Mouse (Mus musculus) embryo, embryonic 11 days (tissue): ENCODE measurements at regions not wholly inside any gene's neighbourhood (a gene's known extent, or its start where the extent isn't known, plus 50 kb on each side); places are given as distances from the start of the nearest gene placed in this dataset.

Experiments used
- DNase-seq: peaks from one replicate; pipeline ENCODE4 v3.0.0-alpha.2; 2015

DNA sequence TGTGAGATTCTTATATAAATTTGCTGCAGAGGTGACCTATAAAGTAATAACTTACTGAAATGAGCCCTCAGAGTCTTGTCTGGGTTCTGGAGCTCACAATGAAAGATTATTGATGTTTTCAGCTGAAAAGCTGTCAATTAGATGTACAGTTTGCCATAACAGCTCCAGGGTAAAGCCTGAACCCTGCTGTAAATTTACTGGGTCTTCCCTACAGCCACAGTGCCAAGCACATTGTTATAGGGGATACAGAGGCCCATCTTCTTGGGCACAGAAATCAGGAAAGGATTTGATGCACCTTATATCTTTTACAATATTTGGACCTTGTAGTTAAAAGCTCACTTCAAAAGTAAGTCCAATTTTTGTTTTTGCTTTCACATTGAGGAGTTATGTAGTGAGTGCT is 628.0 kb downstream of the Cdh9 start:
- no peak for DNase-seq

- peak; percentile 11 for DNase-seq
Measured at GRCm38 (mm10) chr15:17357083-17357774, 628.7 kb downstream of the Cdh9 start.

DNA sequence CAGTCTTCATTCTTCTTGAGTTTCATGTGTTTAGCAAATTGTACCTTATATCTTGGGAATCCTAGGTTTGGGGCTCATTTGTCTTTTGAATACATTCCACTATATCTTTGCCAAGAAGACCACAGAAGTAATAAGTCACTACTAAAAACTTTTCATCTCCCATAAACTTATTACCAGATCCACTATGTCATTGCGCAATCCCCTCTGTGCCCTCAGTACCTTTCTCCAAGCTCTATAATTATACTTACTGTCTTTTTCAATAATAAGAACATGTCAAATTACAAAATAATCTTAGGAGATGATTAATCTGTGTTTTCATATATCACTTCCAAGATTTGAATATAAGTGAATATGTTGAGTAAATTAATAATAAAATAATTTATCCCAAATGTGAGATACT is 676.1 kb downstream of the Cdh9 start:
- DNase-seq: no peak

- no peak for DNase-seq
Measured at GRCm38 (mm10) chr15:17427747-17428146, 699.2 kb downstream of the Cdh9 start.

DNA sequence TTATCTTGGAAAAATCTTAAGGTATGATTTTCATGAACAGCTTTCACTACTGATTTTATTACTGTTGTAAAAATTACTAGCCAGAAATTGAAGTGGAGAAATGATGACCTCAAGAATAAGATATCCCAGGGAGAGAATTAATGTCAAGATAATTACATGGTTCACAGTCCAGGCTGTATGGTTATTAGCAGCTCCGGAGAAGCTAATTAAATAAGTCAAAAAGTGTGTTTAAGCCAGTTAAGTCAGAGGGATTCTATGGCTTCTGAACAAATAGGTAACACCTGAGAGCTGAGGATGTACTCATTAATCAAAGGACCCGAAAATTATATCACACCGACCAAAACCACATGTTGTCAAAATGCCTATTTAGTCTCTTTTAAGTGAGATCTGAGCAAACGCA is 703.3 kb downstream of the Cdh9 start:
- DNase-seq: no peak

GRCm38 (mm10) chr15:17435862-17436261 is 707.3 kb downstream of the Cdh9 start:
- no peak for DNase-seq

DNA sequence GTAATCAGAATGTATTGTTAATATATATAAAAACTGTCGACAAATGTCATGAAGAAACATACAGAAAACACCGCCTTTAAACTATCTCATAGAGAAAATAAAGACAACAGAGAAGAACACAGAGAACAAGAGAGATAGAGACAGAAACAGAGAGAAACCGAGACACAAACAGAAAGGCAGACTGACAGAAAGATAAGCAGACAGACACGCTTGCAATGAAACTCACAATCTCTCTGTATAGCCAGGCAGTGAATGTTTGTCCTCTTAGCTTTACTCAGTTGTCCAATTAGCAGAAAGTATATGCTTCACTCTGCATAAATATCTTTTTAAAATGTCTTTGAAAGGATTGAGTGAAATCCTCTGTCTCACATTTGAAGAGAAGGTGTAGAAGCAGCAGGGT is 719.7 kb downstream of the Cdh9 start:
- no peak for DNase-seq

DNA sequence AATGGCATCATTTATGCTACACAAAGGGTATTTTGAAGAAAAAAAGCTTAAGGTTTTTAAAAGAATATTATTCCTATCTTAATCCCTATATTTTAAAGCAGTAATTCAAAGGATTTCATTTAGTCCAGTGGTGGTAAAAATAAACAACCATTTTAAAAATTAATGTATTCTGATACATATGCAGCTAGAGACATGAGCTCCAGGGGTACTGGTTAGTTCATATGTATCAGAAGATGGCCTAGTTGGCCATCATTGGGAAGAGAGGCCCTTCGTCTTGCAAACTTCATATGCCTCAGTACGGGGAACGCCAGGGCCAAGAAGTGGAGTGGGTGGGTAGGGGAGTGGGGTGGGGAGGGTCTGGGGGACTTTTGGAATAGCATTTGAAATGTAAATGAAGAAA is 721.2 kb downstream of the Cdh9 start:
- peak; percentile 18 for DNase-seq

GRCm38 (mm10) chr15:17467077-17467476 is 738.5 kb downstream of the Cdh9 start:
- no peak for DNase-seq

DNA sequence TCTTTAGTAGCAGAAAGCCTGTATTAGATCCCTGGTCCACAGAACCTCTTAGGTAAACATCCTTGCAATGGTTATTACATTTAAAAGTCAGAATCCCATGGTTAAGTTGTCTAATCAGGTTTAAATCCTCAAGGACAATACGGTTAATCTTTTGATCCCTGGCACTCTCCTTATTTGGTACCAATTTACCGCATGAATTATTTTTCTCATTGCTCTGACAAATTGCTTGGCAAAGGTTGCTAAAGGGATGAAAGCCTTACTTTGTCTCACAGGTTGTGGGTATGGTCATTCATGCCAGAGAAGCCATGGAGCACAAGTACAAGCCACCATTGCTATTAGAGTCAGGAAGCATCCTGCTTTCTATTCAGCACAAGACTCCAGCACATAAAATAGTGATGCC is 765.0 kb downstream of the Cdh9 start:
- no peak for DNase-seq
